Mouse (Mus musculus) heart, adult 18-20 months (tissue): ENCODE data around the gene Ing3. TPM values are rescaled to one million over a fixed set of nuclear protein-coding genes. Genes with fewer than 3 reads are reported as not detected.

ENCODE experiments used
- DNase-seq, 2 experiments: peaks; one replicate each; pipeline ENCODE4 v3.0.0; 2021 to 2022; ENCODE audit warnings: mixed read lengths in 1 of 2
- total RNA-seq, 2 experiments: library from RNA; stranded (reverse); gene quantifications; 2 replicates each; pipeline ENCODE4 v1.2.3; 2021

Gene Ing3
- total RNA-seq, 2 experiments from 2014 or later: 13.9 to 14.8 TPM

DNA sequence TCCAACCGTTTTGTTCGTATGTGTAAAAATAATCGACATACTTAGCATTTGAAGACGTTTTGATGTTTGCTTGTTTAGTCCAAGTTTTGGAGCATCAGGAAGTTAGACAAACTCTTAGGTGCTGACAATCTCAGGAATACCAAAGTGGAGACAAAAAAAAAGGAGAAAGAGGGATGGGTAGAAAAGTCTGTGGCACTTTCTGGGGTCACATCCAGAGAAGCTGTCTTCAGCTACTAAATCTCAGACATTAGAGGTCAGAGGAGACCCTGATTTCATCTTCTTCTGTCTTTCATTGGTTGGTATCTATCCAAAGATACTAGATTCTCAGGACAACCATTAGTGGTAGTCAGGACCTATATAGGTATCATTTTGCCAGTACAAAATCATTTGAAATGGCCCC lies 41.8 kb downstream of the Ing3 start:
- DNase-seq: no peak

DNA sequence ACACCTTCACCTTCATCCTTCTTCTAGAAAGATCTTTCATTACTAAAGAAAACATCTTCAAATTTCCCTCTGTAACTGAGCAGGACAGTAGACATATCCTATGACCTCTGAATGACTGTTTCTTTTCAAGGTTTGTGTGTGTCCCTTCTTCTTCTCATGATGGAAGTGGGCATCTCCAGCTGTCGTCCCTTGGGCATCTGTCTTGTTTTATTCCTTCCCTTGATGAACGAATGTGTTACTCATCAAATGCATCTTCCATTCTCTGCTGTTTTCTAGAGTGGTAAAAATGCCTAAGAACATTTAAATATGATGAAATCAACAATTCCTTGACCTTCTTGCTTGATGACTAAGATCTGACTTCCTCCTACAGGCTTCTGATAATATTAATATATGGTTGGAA lies 43.7 kb downstream of the Ing3 start:
- no peak for DNase-seq

DNA sequence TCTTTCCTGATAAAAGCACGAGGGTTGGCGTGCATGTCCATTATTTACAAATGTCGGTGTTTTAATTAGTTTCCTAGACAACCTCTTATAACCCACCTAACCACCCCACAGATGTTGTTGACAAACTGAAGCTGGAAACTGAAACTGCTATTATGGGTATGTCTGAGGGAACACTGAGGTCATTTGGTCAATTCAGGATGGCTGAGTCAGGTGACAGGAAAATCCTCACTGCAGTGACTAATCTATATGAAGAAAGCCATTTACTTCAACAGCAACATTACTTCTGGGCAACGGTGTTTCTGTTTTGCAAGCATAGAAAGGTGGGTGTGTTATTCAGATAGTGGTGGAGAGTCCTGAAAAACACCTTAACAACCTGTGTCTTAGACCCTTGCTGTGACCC lies 48.8 kb downstream of the Ing3 start:
- DNase-seq: no peak

DNA sequence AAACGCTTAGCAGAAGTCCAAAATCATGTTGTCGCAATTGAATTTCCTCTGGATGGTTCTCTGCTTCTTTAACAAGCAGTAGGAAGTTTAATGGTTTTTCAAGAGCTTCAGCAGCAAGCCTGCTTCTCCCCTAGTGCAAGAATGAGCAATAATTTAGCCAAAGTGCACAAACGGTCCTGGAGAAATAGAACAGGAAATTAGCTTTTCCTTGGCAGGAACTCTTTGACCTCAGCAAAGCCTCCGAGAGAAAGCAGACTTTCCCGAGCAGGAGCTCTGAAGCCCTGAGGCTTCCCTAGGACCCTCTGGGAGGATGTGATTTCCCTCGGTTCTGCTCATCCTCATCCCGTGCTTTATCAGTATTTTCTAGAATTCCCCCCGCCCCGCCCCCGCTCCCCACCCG lies 49.7 kb downstream of the Ing3 start:
- DNase-seq: peak; percentile 53 to 73

DNA sequence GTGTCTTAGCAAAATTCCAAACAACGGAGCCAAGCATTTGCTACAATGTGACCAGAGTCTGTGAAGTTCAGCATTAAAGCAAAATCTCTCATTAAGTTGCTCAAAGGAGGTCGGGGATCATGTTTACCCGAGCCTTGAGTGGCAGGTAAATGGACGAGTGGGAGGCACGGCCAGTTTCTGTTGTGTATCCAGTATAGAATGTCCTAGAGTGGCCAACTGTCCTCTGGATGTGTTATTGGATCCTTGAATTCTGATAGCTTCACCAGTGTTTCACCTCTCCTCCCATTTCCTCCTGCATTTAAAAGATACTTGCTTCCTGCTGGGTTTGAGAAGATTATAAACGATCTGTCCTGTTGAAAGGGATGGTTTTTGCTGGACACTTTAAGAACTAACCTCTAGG lies 50.7 kb downstream of the Ing3 start:
- no peak for DNase-seq

DNA sequence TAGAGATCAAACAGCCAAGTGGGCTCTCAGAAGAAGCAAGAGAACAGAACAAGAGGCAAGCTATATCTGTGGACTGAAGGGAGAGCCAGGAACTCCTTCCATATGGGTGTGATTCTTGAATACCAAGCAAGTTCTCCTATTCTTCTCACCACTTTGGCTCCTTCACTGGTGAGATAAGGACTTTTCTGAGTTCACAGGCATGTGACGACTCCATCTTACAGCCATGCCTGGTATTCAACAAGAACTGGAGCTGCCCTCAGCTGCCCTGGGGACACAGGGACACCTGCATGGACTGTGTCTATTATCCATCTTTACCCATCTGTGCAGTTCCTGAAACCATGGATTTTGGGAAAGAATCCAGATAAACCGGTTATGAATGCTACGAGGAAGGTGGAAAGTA lies 51.5 kb downstream of the Ing3 start:
- DNase-seq: no peak

DNA sequence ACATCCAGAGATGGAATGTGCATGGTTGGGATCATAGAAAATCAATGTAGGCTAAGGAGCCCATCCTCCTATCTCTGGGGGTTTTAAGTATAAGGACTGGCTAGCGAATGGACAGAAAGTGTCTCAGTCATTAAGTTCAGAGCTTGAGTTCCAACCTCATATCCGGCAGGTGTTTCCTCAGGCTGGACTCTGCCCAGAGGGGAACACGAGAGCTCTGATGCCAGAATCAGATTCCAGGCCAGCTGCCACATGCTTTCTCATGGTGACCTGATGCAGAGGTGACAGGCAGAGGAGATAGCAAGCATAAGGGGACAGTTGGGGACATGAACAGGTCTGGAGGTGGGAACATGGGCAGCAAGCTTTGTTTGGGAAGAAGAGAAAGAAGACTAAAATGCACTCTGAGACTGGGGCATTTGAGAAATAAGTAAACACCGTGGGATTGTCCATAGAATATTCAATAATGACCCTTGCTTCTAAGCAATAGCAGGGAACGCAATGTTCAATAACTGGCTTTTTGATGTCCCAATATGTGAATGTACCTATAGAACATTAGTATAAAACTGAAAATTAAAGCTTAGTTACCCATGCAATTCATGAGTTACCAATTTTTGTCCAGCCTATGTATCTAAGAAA lies 52.0 kb downstream of the Ing3 start:
- DNase-seq: peak; percentile 84 to 90

DNA sequence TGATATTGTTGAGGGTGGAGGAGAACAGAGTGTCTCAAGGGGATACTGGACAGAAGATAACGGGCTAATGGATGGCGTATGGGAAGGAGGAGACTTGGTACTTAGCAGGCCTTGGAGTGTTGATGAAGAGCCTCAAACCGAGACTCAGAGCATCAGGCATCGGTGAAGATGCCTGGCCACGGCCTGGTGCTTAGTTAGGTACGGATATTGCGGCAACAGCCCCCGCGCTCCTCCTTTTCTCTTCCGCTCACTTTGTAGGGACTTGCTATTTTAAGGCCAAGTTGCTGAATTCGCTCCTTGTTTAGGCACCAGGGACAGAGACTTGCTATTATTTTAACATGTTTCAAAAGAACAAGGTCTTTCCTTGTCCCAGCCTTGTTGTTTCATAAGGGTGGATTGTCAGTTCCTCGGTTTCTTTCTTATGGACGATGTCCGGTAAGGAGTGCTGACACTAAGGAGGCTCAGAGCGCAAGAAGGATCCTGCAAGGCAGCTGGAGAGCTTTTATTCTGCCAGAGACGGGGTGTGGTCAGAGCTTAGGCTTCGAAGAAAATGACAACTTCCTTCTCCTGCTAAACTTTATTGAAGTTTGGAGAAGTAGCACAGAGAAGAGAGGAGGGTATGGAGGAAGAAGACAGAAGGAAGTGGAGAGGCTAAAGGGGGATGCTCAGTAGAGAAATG lies 53.3 kb downstream of the Ing3 start:
- peak; percentile 71 to 76 for DNase-seq

DNA sequence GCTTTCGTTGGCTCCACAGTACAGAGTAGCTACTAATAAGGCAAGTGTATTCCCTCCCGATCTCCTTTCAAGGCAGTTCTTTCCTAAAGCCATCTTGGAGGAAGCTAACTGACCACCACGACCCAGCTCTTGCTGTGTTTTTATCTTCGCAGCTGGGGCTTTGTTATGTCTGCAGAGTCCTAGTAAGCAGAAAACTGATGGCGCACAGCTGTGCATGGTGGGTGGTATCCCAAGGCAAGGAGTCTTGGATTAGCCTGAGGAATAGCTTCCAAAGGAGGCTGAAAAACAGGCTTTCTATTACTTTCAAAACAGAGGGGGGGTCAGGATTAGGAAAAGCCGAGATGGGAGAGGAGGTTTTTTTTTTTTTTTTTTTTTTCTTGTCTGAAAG lies 53.8 kb downstream of the Ing3 start:
- DNase-seq: peak; percentile 77 to 81

DNA sequence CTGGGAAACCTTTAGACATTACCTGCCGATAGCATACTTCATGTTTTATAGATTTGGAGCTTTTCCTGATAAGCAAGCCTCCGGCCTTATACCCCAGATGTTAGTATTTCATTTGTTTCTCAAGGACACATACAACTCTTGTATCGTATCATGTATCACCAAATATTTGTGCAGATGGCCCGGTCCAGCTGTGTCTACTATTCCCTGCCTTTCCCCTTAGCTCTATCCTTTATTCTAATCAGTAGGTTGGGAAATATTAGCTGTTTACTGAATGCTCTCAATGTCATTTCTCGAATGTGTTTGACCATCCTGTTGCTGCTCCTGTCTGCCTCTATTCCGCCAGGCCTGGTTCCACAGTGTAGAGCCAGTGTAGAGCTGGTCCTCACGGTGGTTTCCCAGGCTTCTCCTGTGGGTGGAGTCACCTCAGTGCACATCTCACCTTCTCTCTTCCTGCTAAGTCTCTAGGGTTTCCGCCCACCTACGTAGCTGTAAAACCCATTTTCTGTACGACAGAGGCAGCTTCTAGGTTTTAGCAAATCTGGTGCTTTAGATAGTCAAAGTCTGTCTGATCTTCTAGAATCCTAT lies 54.7 kb downstream of the Ing3 start:
- DNase-seq: no peak

DNA sequence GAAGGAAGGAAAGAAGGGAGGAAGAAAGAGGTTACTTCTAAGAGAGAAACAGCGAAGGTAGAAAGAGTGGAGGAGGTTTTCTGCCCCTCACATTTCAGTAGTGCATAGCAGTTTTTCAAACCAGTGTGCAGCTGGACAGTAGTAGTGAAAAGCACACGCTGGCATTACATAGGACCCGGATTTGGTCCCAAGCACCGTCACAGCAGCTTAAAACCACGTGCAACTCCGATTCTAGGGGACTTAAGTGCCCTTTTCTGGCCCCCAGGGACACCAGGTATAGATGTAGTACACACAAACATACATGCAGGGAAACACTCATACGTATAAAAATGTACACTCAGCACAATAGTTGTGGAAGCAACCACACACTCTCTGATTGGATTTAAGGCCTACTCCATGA lies 59.0 kb downstream of the Ing3 start:
- no peak for DNase-seq

DNA sequence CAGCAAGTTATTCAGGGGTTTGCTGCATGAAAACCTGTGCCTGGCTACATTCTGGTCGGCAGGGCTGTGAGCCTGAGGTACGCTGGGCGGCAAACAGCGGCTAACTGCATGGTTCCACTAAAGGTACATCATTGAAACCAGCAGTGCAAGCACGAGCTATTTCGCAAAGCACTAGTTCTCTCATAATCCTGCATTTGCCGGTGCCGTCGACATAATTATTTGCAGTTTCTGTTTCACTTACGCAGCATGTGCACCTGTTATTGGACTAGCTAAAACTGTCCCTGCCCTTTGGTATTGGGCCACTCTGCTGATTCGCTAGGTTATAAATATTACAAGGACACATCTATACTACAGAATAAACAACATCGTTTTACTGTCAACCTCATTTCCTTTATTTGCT lies 60.9 kb downstream of the Ing3 start:
- DNase-seq: no peak

DNA sequence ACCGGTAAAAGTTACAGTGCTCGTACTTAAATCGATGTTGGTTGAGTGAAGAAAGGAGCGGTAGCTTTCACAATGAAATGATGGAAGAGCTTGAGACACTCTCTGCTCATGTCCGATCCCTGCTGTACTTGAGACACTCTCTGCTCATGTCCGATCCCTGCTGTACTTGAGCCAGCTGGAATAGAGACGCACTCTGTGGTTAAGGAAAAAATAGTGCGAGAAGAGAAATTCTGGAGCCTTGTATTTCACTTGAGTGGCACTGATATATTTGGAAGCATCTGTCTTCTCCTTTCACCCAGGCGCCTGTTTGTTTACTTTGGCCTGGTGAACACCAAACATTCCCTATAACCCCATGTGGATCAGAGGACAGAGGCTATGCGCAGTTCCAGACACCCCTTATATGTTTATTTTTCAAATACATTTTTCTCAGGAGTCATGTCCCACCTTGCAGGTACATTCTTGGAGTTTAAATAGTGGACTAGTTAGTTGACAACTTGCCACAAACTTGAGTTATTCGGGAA lies 61.5 kb downstream of the Ing3 start:
- peak in 1 of 2 experiments; percentile 64 for DNase-seq

DNA sequence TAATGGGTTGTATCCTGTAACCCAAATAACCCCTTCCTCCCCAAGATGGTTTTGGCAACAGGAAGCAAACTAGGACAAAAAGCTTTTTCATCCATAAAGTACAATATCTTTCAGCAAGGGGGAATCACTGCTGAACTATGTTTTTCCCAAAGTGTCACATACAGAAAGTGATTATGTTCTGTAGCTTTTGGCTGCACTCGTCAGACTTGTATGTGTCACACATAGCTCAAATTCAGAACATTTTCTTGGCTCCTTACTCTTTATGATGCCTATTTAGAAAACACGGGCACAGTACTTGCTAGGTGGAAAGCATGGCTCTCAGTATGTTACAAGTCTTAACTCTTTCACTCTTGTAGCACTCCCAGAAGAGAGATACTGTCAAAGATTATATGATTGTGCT lies 62.2 kb downstream of the Ing3 start:
- no peak for DNase-seq

DNA sequence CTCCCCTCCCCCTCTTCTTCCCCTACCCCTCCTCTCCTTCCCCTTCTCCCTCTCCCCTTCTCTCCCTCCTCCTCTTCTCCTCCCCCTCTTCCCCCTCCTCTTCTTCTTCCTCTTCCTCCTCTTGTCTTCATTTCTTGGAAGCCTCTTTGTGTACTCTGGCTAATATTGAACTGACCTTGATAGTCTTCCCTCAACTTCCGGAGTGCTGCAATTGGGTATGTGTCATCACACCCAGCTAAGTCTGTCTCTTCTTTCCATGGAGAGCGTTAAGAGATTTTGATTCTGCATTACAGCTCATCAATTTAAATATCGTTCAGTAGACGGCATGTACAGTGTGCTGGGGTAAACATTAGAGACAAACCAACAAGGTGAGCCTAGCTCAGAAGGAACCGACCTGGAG lies 62.7 kb downstream of the Ing3 start:
- peak in 1 of 2 experiments; percentile 63 for DNase-seq

DNA sequence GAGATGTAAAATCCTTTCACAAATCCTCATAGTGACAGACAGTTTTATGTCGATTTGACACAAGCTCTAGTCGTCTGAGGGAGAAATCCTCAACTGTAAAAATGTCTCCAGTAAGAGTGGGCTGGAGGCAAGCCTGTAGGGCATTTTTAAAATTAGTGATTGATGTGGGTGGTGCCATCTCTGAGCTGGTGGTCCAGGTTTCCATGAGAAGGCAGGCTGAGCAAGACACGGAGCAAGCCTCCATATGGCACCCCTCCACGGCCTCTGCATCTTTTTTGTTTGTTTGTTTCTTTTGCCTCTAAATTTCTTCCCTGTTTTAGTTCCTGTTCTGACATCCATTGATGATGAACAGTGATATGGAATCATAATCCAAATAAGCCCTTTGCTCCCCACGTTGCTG lies 63.1 kb downstream of the Ing3 start:
- no peak for DNase-seq

DNA sequence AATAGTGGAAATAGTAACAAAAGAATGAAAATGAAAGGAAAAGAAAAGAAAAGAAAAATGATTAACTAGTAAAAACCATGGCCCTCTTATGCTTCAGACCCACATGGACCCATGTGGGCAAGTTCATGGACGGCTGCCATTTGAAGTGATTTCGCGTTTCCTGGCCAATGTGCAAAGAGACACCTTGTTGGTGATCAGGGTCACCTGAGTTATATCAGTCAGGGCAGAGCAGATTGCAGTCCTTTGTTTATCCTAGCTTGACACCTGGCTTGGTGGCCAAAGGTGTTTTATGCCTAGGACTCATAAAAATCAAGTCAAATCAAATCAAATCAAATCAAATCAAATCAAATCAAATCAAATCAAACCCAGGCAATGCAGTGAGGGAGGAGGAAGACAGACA lies 64.0 kb downstream of the Ing3 start:
- DNase-seq: no peak

DNA sequence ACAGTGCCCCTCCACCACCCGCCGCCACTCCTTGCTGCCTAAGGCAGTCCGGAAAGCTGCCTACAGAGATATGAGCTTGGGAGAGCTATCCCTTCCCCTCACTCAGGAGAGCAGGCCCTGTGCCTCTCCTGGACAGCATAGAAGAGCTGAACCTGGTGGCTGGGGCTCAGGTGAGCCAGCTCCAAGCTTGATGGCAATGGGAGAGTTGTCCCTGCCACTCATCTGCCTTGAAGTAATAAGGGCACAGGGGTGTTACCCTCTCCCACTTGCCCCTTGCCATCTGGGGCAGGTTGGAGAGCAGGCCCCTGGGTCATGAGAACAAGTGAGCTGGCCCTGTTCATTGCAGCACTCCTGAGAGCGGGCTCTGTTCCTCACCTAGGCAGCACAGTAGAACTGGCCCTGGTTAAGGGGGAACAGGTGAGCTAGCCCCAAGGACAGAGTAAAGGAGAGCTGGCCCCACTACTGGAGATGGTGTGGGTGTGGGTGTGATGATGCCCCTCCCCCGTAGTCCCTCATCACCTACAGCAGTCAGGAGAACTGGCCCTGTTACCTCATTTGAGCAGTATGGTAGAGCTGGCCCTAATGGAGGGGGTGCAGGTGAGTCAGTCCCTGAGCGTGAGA lies 65.0 kb downstream of the Ing3 start:
- DNase-seq: no peak

DNA sequence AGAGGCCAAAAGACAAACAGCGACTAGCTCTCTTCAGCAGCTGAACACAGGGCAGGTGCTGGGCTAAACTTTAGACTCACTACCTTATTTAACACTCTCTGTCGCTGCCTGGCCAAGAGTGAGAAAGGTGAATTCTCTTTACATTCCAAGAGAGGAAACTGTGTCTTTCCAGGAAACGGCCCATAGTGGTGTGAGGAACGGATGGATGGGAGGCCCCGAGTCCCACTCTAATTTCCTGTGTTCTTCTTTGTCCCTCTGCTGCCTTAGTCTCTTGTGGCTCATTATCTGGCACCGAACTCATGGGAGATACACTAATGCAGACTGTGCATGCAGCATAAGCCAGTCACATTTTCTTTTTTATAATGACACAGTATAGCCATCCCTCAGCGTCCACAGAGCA lies 68.3 kb downstream of the Ing3 start:
- DNase-seq: peak in 1 of 2 experiments; percentile 41

DNA sequence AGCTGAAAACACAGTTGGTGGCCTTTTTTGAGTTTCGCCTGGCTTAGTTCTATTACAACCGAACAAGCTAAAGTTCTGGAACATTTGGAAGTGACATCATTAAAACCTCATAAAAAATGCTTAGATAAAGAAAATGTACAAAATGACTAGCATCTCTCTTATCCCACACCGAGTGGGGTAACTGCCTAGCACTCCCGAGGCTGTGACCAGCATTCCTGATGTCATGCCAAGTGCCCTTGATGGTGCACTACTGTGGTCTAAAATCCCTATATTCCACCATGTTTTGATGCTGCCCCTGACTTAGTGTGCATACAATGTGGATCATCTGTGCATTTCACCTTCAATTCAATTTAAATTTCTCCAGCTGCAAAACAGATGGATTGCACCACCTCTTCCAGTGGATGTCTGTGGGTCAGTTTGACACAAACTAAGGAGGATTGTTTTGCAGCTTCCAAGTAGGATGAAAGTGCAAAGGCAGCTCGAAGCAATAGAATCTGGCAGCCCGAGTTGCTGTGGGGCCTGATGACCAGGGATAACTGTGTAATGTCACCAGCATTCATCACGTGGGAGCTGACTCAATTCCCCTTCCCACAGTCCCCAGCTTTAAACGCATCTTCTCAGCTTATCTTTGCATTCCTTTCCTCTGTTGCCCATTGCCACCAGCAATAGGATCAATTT lies 69.5 kb downstream of the Ing3 start:
- no peak for DNase-seq

DNA sequence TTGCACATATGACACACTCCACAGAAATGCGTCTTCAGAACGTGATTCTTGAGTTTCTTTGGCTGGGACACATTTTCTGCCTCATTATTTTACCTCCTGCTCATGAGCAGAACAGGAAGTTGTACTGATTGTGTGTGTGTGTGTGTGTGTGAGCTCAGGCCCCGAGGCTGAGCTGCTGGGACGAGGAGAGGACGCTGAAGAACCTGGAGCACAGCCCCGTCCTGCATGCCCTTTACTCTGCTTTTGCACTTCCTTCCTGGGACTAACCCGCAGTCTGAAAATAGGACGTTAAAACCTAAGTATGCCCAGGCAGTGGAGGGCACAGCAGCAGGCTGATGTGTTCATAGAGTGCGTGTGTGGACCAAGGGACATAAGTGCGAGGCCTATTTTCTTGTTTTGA lies 70.3 kb downstream of the Ing3 start:
- DNase-seq: peak; percentile 64 to 81

DNA sequence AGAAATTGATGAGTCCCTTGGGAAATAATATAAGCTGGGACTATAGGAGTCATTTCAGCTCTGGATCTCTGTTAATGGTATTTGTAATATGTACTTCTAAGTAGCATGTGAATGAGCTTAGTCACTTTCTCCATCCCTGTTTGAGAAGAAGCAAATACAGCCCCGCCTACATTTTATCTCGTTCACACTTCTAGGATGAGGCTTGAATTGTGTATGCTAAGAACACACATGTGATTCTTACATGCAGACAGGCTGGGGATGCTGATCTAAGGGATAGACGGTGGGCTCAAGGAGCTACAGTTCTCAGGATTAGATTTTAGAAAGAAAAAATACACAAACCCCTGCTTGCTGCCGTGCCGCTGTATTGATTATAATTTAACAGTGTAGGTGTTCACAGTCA lies 71.3 kb downstream of the Ing3 start:
- no peak for DNase-seq

DNA sequence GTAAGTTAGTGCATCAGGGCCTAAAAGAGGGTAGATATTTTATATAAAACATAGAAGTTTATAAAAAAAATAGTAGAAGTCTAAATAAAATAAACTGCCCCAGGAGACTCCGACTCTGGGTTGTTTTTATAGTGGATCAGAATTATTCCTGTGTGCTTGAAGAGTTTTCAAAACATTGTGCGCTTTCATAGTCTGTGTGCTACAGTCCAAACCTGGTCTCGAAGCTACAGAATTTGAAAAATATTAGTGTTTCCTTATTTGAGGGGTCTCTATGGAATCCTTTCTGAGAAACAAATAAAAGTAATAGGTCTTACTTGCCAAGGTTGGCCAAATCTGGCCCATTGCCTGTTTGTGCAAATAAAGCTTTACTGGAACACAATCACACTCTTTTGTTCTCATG lies 71.9 kb downstream of the Ing3 start:
- DNase-seq: no peak
